Mouse (Mus musculus): Measurements from ENCODE around the gene Olfr1393. TPM values are rescaled to one million over a fixed set of nuclear protein-coding genes. Genes with fewer than 3 reads are reported as not detected.

Olfr1393 gene
- total RNA-seq, 2 experiments from 2014 or later, result not detected

DNA sequence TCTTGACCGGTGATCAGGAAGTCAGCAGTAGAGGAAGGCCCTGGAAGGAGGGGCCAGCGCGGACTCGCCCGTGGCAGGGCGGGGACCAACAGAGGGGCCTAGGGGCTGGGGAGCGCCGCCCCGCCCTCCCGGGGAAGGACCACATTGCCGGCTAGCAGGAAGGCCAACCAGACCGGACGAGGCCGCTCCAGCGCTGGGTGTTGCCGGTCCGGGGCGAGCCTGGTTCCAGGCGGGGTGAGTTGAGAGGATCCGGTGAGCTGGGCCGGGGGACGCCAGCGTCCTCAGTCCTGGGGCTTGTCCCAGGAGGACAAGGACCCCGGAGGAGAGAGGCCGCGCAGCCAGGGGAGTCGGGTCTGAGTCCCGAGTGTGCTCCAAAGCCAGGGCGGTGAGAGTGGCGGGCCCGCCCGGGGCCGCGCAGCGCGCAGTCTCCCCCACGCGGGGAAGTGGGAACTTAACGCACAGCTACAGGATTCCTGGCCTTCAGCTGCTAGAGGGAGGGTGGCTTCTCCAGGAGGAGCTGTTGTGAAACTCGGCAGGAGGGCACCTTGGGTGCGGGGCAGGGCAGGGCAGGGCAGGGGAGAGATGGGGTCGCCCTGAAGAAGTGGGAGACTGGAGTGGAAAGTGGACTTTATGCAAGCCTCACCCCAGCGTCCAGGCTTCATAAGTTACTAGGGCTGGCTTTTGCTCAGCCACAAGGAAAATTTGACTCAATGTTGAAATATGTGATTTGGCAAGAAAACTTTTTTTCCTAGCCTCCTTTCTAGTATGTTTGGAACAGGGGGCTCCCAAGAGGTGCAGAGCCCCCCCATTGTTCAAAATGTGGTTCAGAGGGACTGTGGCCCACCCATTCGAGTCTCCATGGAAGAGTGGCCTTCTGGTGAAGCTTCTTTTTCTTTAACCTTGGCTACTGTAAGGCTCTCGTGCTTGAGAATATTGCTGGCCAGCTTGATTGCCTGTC, 27.4 kb upstream of the Olfr1393 start:
- peak; percentile 83 for ATAC-seq (replicated peaks; ENCODE audit: low FRiP score, poor library complexity, severe bottlenecking)

GRCm38 (mm10) chr11:49251380-49251761, 26.7 kb upstream of the Olfr1393 start:
- ATAC-seq (replicated peaks; ENCODE audit: low FRiP score, poor library complexity, severe bottlenecking), result 0 out of 2 replicates have a peak, but pooled peaks have one; percentile 1

DNA sequence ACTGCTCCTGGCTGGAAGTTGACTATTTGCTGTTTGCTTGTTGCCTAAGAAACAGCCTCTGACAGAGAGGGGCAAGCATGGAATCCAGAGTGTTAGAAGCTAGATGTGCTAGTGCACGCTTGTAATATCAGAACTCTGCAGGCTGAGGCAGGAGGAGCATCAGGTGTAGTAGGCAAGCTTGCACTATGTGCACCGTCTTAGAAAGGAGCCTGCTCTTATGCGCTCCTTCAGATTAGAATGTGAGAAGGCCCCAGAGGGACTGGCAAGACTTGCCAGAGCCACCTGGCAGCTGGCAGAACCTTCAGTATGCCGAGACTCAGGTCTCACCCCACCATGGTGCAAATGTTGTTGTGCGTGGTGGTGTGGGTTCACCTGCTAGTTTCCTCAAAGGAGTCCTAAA, 26.1 kb upstream of the Olfr1393 start:
- ATAC-seq (replicated peaks; ENCODE audit: low FRiP score, poor library complexity, severe bottlenecking), result peak; percentile 41

- ATAC-seq (replicated peaks; ENCODE audit: low FRiP score, poor library complexity, severe bottlenecking), result no peak
Observed at GRCm38 (mm10) chr11:49253035-49253434, 25.1 kb upstream of the Olfr1393 start.

DNA sequence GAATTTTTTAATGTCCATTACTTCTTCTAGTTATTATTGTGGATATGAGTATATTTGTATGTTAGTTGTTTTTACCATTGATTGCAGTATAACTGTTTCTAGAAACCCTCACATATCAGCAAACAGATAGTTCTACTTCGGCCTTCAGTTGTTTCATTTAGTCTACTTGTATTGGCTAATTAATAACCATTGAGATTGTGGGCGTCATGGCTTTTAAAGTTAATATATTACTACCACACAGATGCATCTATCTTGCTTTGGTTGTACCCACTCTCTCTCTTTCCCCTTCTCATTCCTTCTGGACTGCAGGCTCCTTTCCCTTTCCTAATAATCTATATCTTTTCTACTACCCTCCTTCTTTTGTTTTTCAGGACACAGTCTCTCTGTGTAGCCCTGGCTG, 18.8 kb upstream of the Olfr1393 start:
- no peak for ATAC-seq (replicated peaks; ENCODE audit: low FRiP score, poor library complexity, severe bottlenecking)

GRCm38 (mm10) chr11:49259829-49260228, 18.3 kb upstream of the Olfr1393 start:
- no peak for ATAC-seq (replicated peaks; ENCODE audit: low FRiP score, poor library complexity, severe bottlenecking)

GRCm38 (mm10) chr11:49260598-49261312, 17.3 kb upstream of the Olfr1393 start:
- peak; percentile 55; the same call in 1 of the 2 replicates for ATAC-seq (replicated peaks; ENCODE audit: low FRiP score, poor library complexity, severe bottlenecking)

DNA sequence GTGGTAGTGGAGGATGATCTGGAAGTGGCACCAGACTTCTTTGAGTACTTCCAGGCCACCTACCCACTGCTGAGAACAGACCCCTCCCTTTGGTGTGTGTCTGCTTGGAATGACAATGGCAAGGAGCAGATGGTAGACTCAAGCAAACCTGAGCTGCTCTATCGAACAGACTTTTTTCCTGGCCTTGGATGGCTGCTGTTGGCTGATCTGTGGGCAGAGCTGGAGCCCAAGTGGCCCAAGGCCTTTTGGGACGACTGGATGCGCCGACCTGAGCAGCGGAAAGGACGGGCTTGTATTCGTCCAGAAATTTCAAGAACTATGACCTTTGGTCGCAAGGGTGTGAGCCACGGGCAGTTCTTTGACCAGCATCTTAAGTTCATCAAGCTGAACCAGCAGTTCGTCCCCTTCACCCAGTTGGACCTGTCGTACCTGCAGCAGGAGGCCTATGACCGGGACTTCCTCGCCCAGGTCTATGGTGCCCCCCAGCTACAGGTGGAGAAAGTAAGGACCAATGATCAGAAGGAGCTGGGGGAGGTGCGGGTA, 16.7 kb upstream of the Olfr1393 start:
- ATAC-seq (replicated peaks; ENCODE audit: low FRiP score, poor library complexity, severe bottlenecking), result no peak

DNA sequence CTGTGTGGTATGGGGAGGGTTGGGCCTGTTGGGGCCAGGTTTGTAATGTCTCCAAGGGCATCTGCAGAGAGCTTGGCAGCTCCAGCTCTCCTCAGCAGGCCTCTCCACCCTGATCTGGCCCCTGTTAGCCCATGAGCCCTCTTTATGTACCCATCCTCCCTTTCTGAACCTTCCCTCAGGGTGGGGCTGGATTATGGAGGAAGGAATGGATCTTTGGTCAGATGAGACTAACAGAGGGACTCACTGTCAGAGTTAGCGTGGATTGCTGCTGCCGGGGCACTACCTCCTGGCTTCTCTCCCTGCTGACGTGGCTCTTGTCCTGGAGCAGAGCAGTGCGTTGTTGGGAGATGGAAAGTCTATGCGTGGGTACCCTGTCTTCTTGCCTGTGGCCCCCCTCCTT, 15.8 kb upstream of the Olfr1393 start:
- ATAC-seq (replicated peaks; ENCODE audit: low FRiP score, poor library complexity, severe bottlenecking), result no peak

- ATAC-seq (replicated peaks; ENCODE audit: low FRiP score, poor library complexity, severe bottlenecking), result no peak
Observed at GRCm38 (mm10) chr11:49263149-49263548, 15.0 kb upstream of the Olfr1393 start.

DNA sequence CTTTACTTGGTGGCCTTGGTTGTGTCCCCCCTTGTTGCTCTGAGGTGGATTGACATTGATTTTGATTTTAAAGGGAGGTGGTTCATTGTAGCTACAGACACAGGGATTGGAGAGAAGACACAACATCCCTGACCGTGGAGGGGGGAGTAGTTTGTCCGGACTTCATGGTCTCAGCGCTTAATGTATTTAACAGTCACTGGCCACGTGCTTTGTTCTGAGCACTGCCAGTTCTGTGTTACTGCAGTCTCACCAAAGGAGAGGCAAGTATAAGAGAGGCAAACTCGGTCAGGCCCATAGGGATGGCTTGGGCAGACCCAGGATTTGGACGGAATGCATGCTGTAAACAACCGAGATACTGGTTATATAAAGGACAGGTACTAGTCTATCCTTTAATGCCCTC, 14.0 kb upstream of the Olfr1393 start:
- no peak for ATAC-seq (replicated peaks; ENCODE audit: low FRiP score, poor library complexity, severe bottlenecking)

DNA sequence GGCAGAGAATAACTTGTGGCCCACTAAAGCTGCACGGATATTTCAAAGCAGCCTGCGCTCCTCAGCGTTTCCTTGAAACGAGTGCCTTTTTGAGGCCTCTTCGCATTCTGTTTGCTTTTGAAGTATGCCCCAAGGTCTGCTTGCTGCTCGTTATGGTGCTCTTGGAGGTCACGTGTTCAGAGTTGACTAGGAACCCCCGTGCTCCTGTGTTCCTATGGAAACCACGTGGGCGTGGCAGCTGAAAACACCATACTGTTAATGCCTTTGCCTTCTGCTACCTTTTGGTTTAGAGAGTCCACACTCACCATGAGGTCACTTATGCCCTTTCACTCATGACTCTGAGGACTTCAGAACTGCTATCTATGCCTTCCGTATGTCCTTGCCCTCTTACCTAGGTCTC, 13.5 kb upstream of the Olfr1393 start:
- ATAC-seq (replicated peaks; ENCODE audit: low FRiP score, poor library complexity, severe bottlenecking), result no peak

- ATAC-seq (replicated peaks; ENCODE audit: low FRiP score, poor library complexity, severe bottlenecking), result no peak
Observed at GRCm38 (mm10) chr11:49265101-49265500, 13.0 kb upstream of the Olfr1393 start.

GRCm38 (mm10) chr11:49266671-49267070, 11.4 kb upstream of the Olfr1393 start:
- no peak for ATAC-seq (replicated peaks; ENCODE audit: low FRiP score, poor library complexity, severe bottlenecking)

- no peak for ATAC-seq (replicated peaks; ENCODE audit: low FRiP score, poor library complexity, severe bottlenecking)
Observed at GRCm38 (mm10) chr11:49267316-49267715, 10.8 kb upstream of the Olfr1393 start.

- ATAC-seq (replicated peaks; ENCODE audit: low FRiP score, poor library complexity, severe bottlenecking), result no peak
Observed at GRCm38 (mm10) chr11:49267970-49268579, 10.0 kb upstream of the Olfr1393 start.

GRCm38 (mm10) chr11:49269761-49270160, 8.3 kb upstream of the Olfr1393 start:
- no peak for ATAC-seq (replicated peaks; ENCODE audit: low FRiP score, poor library complexity, severe bottlenecking)

GRCm38 (mm10) chr11:49270368-49270767, 7.7 kb upstream of the Olfr1393 start:
- ATAC-seq (replicated peaks; ENCODE audit: low FRiP score, poor library complexity, severe bottlenecking), result no peak

- 0 out of 2 replicates have a peak, but pooled peaks have one; percentile 54 for ATAC-seq (replicated peaks; ENCODE audit: low FRiP score, poor library complexity, severe bottlenecking)
Observed at GRCm38 (mm10) chr11:49271334-49271733, 6.8 kb upstream of the Olfr1393 start.

- no peak for ATAC-seq (replicated peaks; ENCODE audit: low FRiP score, poor library complexity, severe bottlenecking)
Observed at GRCm38 (mm10) chr11:49273834-49274519, 4.1 kb upstream of the Olfr1393 start.

All from erythroblast, adult 5-6 weeks (primary cell).